Mouse (Mus musculus) embryonic facial prominence, embryonic 14.5 days (tissue): ENCODE results near the gene Pithd1. TPM values are rescaled to one million over a fixed set of nuclear protein-coding genes. Genes with fewer than 3 reads are reported as not detected.
"Not testable (repeated sequence)": the region's sequence is repeated elsewhere in the genome, so short reads cannot be mapped to it uniquely, and the experiment has no call there.

ENCODE experiments used
- ATAC-seq: fragments of 200-750 bp; cut with Nextera tagmentation; 2 replicates; pipeline ENCODE4 v1.8.0; 2017; ENCODE audit warnings: low read depth, moderate number of reproducible peaks, moderate TSS enrichment
- DNase-seq: peaks from one replicate; pipeline ENCODE4 v3.0.0-alpha.2; 2015; ENCODE audit warnings: low spot score
- H3K27ac ChIP-seq: fragments of 300-500 bp; sonication (generic); replicated peaks from 2 replicates; pipeline ENCODE4 v1.5.1; 2014; ENCODE audit warnings: low read depth, mild to moderate bottlenecking, low read length, moderate library complexity
- H3K27me3 ChIP-seq: fragments of 300-500 bp; sonication (generic); replicated peaks from 2 replicates; pipeline ENCODE4 v1.6.1; 2014; ENCODE audit warnings: low read length; ENCODE audit not compliant: control insufficient read depth, insufficient read depth
- H3K36me3 ChIP-seq: fragments of 300-500 bp; sonication (generic); 2 replicates; pipeline ENCODE4 v1.6.1; 2014; ENCODE audit warnings: low read length, mixed read lengths; ENCODE audit not compliant: control insufficient read depth, insufficient read depth
- H3K4me1 ChIP-seq: fragments of 300-500 bp; sonication (generic); 2 replicates; pipeline ENCODE4 v1.6.1; 2014; ENCODE audit warnings: antibody characterized with exemption, low read length; ENCODE audit not compliant: control insufficient read depth, insufficient read depth
- H3K4me2 ChIP-seq: fragments of 300-500 bp; sonication (generic); 2 replicates; pipeline ENCODE4 v1.6.1; 2014; ENCODE audit warnings: low read depth, mild to moderate bottlenecking, low read length, moderate library complexity, mixed read lengths
- H3K4me3 ChIP-seq: fragments of 300-500 bp; sonication (generic); 2 replicates; pipeline ENCODE4 v1.5.1; 2014; ENCODE audit warnings: low read depth, mild to moderate bottlenecking, low read length
- H3K9ac ChIP-seq: fragments of 300-500 bp; sonication (generic); 2 replicates; pipeline ENCODE4 v1.6.1; 2014; ENCODE audit warnings: low read depth, mild to moderate bottlenecking, low read length, moderate library complexity, mixed read lengths
- H3K9me3 ChIP-seq: fragments of 300-500 bp; sonication (generic); 2 replicates; pipeline ENCODE4 v1.6.1; 2016; ENCODE audit warnings: low read length; ENCODE audit not compliant: control insufficient read depth
- WGBS: fragments of 180-500 bp; shearing (Covaris S2); extraction: QIAGEN DNeasy Blood & Tissue Kit; methylation state at CpG from one replicate; pipeline ENCODE4 v1.1.7; 2014; 5-methylcytosine and 5-hydroxymethylcytosine counted together
- polyA plus RNA-seq: library from polyadenylated mRNA; unstranded; fragments of >200 nt; fragmentation: Nextera tagmentation; extraction: Ambion mirVana; gene quantifications from 2 replicates; pipeline ENCODE4 v1.2.1, GENCODE M21; 2014

The Pithd1 gene
- polyA plus RNA-seq, 1 experiment from 2014 or later, result 48.3 TPM

DNA sequence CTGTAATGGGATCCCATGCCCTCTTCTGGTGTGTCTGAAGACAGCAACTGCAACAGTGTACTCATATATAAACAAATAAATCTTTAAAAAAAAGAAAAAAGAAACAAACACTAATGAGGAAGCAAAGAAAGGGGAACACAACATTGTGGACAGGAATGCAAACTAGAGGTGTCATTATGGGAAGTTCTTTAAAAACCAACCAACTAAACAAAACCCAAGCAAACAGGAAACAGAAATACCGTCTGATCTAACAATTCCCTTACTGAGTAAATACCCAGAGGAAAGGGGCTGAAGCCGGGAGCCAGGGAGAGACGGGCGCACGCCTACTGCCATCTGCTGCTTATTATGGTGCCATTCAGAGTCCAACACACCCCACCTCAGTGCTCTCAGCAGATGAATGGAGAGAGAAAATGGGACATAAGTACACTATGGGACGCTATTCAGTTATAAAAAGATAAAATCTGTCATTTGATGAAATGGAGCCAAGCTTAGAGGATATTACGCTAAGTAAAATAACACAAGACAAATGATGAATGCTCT, 5.5 kb downstream of the Pithd1 start:
- H3K9me3 ChIP-seq, result no peaks in the 10 kb centered on the region
- H3K4me1 ChIP-seq, result peaks cover 7% of the 10 kb centered on the region; the same call in 1 of the 2 replicates
- no peak overlapping the region for H3K4me2 ChIP-seq
- no peak for ATAC-seq
- no peak for DNase-seq
- WGBS, result 55% methylated on average over 7 of the region's 7 CpGs
- no peaks in the 10 kb centered on the region for H3K27me3 ChIP-seq
- H3K36me3 ChIP-seq, result peaks cover 43% of the 10 kb centered on the region
- H3K4me3 ChIP-seq, result no peak overlapping the region
- H3K9ac ChIP-seq, result no peak overlapping the region
- H3K27ac ChIP-seq, result no peak overlapping the region

DNA sequence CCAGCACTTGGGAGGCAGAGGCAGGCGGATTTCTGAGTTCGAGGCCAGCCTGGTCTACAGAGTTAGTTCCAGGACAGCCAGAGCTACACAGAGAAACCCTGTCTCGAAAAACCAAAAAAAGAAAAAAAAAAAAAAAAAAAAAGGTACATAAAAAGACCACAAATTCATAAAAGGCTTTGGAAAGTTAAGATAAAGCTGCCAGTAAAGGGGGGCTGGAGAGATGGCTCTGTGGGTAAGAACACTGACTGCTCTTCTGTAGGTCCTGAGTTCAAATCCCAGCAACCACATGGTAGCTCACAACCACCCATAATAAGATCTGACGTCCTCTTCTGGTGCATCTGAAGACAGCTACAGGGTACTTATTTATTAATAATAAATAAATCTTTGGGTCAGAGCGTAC, 6.8 kb downstream of the Pithd1 start:
- DNase-seq, H3K4me3 ChIP-seq, ATAC-seq, H3K27ac ChIP-seq, H3K4me1 ChIP-seq, H3K9ac ChIP-seq, H3K9me3 ChIP-seq, H3K4me2 ChIP-seq, H3K27me3 ChIP-seq: not testable (repeated sequence)
- H3K36me3 ChIP-seq, result peaks cover 56% of the 10 kb centered on the region
- 92% methylated on average over 5 of the region's 5 CpGs for WGBS

DNA sequence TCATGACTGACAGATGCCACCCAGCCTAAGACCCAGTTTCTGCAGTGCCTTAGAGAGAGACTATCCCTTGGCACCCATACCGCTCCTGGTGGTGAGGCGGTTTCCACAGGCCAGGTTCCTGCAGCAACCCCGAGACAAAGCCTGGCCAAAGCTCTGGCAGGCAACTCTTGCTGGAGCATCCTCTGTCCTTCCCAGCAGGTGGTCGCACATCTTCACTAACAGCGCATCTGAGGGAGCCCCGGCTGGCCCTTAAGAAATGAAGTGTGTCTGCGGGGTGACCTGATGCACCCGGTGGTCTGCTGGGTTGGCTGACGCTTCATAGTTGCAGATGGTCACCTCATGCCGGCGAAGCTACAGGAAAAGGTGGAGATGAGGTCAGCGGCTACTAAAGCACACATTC, 10.9 kb downstream of the Pithd1 start:
- no peak for DNase-seq
- peaks cover 7% of the 10 kb centered on the region for H3K4me1 ChIP-seq
- no peak overlapping the region for H3K27ac ChIP-seq
- no peak for ATAC-seq
- H3K4me3 ChIP-seq, result no peak overlapping the region
- H3K4me2 ChIP-seq, result no peak overlapping the region
- no peak overlapping the region; the same call in 1 of the 2 replicates for H3K9ac ChIP-seq
- H3K27me3 ChIP-seq, result no peaks in the 10 kb centered on the region
- peaks cover 46% of the 10 kb centered on the region for H3K36me3 ChIP-seq
- H3K9me3 ChIP-seq, result no peaks in the 10 kb centered on the region
- WGBS, result 90% methylated on average over 12 of the region's 12 CpGs

DNA sequence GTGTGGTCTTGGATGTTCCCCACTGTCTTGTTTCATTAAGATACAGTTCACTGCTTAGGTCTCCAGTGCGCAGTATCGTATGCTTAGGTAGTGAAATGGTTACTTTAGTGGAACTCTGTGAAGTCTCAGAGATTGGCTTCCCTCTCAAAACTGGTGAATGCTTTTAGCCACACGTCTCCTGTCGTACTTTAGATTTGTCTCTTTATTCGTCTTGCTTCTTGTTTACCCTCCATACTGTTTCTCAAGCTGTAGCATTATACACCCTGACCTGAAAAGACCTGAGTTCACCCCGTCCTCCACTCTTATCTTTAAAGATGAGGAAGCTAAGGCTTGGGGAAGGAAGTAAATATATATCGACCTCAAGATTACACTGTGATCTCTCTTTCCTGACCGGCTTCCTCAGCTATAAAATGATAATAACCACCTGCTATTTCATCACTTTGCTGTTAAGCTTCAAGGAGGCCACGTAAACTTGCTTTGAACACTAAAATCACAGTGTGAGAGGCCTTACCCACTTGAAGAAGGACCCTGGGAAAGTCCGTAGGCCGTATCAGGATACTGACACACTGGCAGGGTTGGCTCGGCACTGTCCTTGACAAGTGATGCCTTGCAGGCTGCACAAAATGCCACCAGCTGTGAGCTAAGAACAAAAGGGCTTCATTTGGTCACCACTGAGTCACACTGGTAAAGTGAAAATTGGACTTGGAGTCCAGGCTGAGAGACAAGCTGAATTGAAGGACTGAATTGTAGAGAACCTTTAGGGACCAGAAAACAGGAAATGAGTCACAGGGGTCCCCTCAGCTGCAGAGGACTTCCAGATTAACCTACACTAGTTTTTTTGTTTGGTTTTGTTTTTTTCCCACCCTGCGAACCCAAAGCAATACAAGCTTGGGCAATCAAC, 13.9 kb downstream of the Pithd1 start:
- H3K4me1 ChIP-seq, result peaks cover 8% of the 10 kb centered on the region
- ATAC-seq (no peak), DNase-seq (no peak)
- H3K36me3 ChIP-seq, result peaks cover 56% of the 10 kb centered on the region
- no peak overlapping the region for H3K27ac ChIP-seq
- H3K27me3 ChIP-seq, result no peaks in the 10 kb centered on the region
- H3K9me3 ChIP-seq, result no peaks in the 10 kb centered on the region
- peak overlapping the region; percentile 77 for H3K9ac ChIP-seq
- peak overlapping the region; percentile 87 for H3K4me2 ChIP-seq
- 75% methylated on average over 13 of the region's 13 CpGs for WGBS
- peak overlapping the region; percentile 77 for H3K4me3 ChIP-seq

DNA sequence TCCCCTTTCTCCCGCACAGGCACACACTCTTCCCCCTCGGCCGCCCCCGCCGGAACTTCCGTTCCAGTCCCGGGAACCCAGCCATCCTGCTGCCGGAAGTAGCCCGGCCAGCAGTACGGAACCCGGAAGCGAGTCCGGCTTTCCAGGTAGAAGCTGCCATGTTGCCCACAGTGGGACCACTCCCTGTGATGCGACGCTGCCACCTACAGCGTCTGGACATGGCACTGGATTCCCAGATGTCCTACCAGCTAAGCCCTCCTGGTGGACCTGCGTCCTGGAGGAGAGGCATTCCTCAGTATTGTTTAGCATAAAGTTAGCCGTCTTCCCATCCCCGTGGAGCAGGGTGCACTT, 14.5 kb downstream of the Pithd1 start, which contains the start of gene Lypla2:
Lypla2 (minus strand) TSS at position 71 of the 351 bp plus-strand sequence.
- no peaks in the 10 kb centered on the region for H3K9me3 ChIP-seq
- peak within 1 kb of the TSS; percentile 87 for H3K4me2 ChIP-seq
- peak within 1 kb of the TSS; percentile 77 for H3K9ac ChIP-seq
- ATAC-seq, result peak; percentile 86
- peak within 1 kb of the TSS; percentile 13 for H3K27ac ChIP-seq
- peaks cover 63% of the 10 kb centered on the region for H3K36me3 ChIP-seq
- under 1% methylated on average over 18 of the region's 19 CpGs for WGBS
- peak within 1 kb of the TSS; percentile 77 for H3K4me3 ChIP-seq
- H3K4me1 ChIP-seq, result peaks cover 8% of the 10 kb centered on the region
- H3K27me3 ChIP-seq, result no peaks in the 10 kb centered on the region
- peak; percentile 93 for DNase-seq

DNA sequence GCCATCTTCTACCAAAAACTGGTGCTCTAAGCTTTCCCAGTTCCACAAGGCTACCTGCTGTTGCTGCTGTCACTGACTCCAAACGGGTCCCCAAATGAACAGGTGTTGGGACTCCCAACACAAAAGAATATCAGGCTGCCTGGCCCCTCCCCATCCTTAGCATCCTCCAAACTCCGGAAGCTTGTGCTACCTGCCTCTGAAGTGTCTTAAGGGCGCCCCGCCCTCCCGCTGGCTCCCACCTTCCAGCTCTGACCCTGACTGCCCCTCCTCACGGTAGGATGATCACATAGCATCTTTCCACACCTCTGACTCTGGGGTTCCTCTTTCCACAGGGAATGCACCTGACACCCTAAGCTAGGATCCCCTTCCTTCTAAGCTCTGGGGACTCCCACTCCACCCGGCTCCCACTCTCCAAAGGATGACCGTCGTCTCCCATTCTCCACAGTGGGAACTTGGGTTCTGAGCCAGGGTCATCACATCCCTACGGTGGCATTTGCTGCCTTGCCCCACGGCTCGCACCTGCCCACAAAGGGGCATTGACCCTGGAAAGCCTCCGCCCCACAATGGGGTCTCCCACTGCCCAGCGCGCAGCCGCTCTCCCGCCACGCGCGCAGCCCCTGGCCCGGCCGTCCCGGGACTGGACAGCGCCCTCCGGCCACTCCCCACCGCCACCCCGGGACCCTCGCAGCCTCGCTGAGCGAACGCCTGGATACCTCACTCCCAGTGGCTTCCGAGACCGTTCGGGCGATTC, 15.1 kb downstream of the Pithd1 start:
- Histone ChIP-seq H3K36me3 (peaks cover 64% of the 10 kb centered on the region), H3K9ac (peak overlapping the region; percentile 77), H3K27ac (peak overlapping the region; percentile 13), H3K4me1 (peaks cover 8% of the 10 kb centered on the region), H3K27me3 (no peaks in the 10 kb centered on the region), H3K4me2 (peak overlapping the region; percentile 87), H3K4me3 (peak overlapping the region; percentile 77), H3K9me3 (no peaks in the 10 kb centered on the region)
- peak; percentile 24; the same call in 1 of the 2 replicates for ATAC-seq
- WGBS, result 1% methylated on average over 19 of the region's 35 CpGs
- DNase-seq, result no peak

DNA sequence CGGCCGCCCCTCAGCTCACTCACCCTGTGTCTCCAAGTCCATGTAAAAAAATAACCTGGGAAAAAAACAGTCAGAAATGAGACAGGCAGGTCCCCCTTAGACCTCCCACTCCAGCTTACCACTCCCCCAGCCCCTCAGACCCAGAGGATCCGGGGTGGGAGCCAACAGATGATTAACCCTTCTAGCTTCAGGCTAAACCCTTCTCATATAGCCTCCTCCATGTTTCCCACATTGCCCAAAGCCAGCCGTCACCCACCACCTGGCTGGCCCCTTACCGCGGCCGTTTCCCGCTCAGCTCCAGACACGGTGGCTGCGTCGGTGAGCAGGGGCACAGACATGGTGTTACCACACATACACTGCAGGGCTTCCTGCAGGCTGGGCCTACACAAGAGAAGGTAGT, 16.5 kb downstream of the Pithd1 start:
- no peak overlapping the region for H3K27ac ChIP-seq
- H3K9me3 ChIP-seq, result no peaks in the 10 kb centered on the region
- DNase-seq, result no peak
- no peak for ATAC-seq
- no peak overlapping the region for H3K4me3 ChIP-seq
- 83% methylated on average over 11 of the region's 11 CpGs for WGBS
- H3K9ac ChIP-seq, result peak overlapping the region; percentile 77; the same call in 1 of the 2 replicates
- peaks cover 63% of the 10 kb centered on the region for H3K36me3 ChIP-seq
- 0 out of 2 replicates have a peak overlapping the region, but pooled peaks have one; percentile 12 for H3K4me2 ChIP-seq
- no peaks in the 10 kb centered on the region for H3K27me3 ChIP-seq
- peaks cover 8% of the 10 kb centered on the region for H3K4me1 ChIP-seq

DNA sequence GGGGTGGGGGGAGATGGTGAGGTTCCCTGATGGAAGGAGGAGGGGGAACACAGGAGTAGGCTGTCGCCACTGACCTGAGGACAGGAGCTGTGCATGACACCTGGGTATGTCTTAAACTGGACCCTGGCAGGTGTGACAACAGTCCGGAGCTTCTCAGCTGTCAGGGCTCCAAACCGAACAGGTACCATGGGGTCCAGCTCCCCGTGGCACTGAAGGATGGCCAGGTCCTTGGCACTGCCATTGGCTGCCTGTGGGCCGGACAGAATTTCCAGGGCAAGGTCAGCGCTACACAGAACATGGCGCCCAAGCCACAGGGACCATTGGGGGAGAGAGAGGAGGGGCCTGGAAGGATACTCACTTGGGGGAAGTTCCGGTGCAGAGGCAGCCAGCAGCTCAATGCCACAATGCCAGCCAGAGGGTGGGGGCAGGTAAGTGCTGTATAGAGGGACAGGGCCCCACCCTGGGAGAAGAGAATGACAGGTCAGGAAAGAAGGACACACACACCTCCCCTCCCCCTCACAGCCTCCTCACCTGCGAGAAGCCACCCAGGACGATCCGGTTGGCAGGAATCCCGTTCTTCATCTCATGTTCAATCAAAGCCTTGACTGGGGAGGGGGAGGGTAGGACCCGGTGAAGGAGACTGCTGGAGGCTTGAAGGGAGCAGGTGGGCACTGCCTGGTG, 17.9 kb downstream of the Pithd1 start:
- WGBS, result 82% methylated on average over 13 of the region's 13 CpGs

More for the DNA sequence above, 17.9 kb downstream of the Pithd1 start:
- DNase-seq, result no peak
- Histone ChIP-seq H3K4me1 (peaks cover 8% of the 10 kb centered on the region), H3K36me3 (peaks cover 51% of the 10 kb centered on the region), H3K9ac (no peak overlapping the region), H3K4me3 (no peak overlapping the region), H3K9me3 (no peaks in the 10 kb centered on the region), H3K27me3 (no peaks in the 10 kb centered on the region), H3K4me2 (no peak overlapping the region), H3K27ac (no peak overlapping the region)
- ATAC-seq, result no peak
